Mouse (Mus musculus): Measurements from ENCODE around the gene Olfr1098. TPM values are rescaled to one million over a fixed set of nuclear protein-coding genes. Genes with fewer than 3 reads are reported as not detected.

Olfr1098 gene
- polyA plus RNA-seq (2012; rRNA removed), result not detected in 2 replicates

GRCm38 (mm10) chr2:86924445-86924844, at the start of gene Olfr1098:
Olfr1098 (minus strand) TSS chr2:86924545.
- no peaks in the 10 kb centered on the region for H3K4me1 ChIP-seq (ENCODE audit: control insufficient read depth, insufficient read depth, insufficient read length, low read length)
- H3K36me3 ChIP-seq (ENCODE audit: control insufficient read depth, insufficient read depth, low read length), result no peaks in the 10 kb centered on the region
- TF ChIP-seq POLR2A (IDR thresholded peaks at IDR 0.05; ENCODE audit: low read depth, low read length) (no peak), CTCF (IDR thresholded peaks at IDR 0.05; ENCODE audit: extremely low read depth, insufficient read length, insufficient replicate concordance, low read depth, low read length) (no peak)
- WGBS, result 83% methylated on average over 1 of the region's 1 CpGs
- no peak within 1 kb of the TSS for H3K4me3 ChIP-seq (ENCODE audit: low read depth, low read length)
- H3K27me3 ChIP-seq (ENCODE audit: control insufficient read depth, insufficient read depth, low read length), result no peaks in the 10 kb centered on the region
- no peak within 1 kb of the TSS for H3K27ac ChIP-seq (ENCODE audit: insufficient read depth, low read depth, low read length)

- Histone ChIP-seq H3K4me1 (ENCODE audit: control insufficient read depth, insufficient read depth, insufficient read length, low read length) (no peaks in the 10 kb centered on the region), H3K36me3 (ENCODE audit: control insufficient read depth, insufficient read depth, low read length) (no peaks in the 10 kb centered on the region), H3K27me3 (ENCODE audit: control insufficient read depth, insufficient read depth, low read length) (no peaks in the 10 kb centered on the region), H3K4me3 (ENCODE audit: low read depth, low read length) (no peak within 1 kb of the TSS), H3K27ac (ENCODE audit: insufficient read depth, low read depth, low read length) (no peak within 1 kb of the TSS)
- WGBS, result 66% methylated on average over 1 of the region's 1 CpGs
- TF ChIP-seq CTCF (IDR thresholded peaks at IDR 0.05; ENCODE audit: extremely low read depth, insufficient read length, insufficient replicate concordance, low read depth, low read length), result no peak
- TF ChIP-seq POLR2A (IDR thresholded peaks at IDR 0.05; ENCODE audit: low read depth, low read length), result no peak
Observed at GRCm38 (mm10) chr2:86960593-86960992, 36.2 kb upstream of the Olfr1098 start, which contains the start of gene Olfr1099. Olfr1099 (minus strand) TSS chr2:86960693.

- TF ChIP-seq POLR2A (IDR thresholded peaks at IDR 0.05; ENCODE audit: low read depth, low read length) (no peak), CTCF (IDR thresholded peaks at IDR 0.05; ENCODE audit: extremely low read depth, insufficient read length, insufficient replicate concordance, low read depth, low read length) (no peak)
- Histone ChIP-seq H3K4me1 (ENCODE audit: control insufficient read depth, insufficient read depth, insufficient read length, low read length) (no peaks in the 10 kb centered on the region), H3K27me3 (ENCODE audit: control insufficient read depth, insufficient read depth, low read length) (no peaks in the 10 kb centered on the region), H3K4me3 (ENCODE audit: low read depth, low read length) (no peak overlapping the region), H3K27ac (ENCODE audit: insufficient read depth, low read depth, low read length) (no peak overlapping the region), H3K36me3 (ENCODE audit: control insufficient read depth, insufficient read depth, low read length) (no peaks in the 10 kb centered on the region)
Observed at GRCm38 (mm10) chr2:86926557-86926956, 2.2 kb upstream of the Olfr1098 start.

DNA sequence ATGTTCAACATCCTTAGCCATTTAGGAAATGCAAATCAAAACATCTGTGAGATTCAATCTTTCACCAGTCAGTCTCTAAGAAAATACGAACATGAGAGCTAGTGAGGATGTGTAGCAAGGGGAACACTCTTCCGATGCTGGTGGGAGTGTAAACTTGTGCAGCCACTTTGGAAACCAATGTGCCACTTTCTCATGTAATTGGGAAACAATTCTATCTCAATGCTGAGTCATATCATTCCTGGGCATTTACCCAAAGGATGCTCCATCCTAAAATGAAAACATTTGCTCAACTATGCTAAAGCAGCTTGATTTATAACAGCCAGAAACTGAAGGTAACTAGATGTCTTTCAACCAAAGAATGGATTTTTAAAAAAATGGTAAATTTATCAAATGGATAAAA, 18.7 kb downstream of the Olfr1098 start:
- Histone ChIP-seq H3K27me3 (ENCODE audit: control insufficient read depth, insufficient read depth, low read length) (no peaks in the 10 kb centered on the region), H3K27ac (ENCODE audit: insufficient read depth, low read depth, low read length) (no peak overlapping the region), H3K4me3 (ENCODE audit: low read depth, low read length) (no peak overlapping the region), H3K4me1 (ENCODE audit: control insufficient read depth, insufficient read depth, insufficient read length, low read length) (no peaks in the 10 kb centered on the region), H3K36me3 (ENCODE audit: control insufficient read depth, insufficient read depth, low read length) (no peaks in the 10 kb centered on the region)
- WGBS, result 82% methylated on average over 2 of the region's 2 CpGs
- TF ChIP-seq POLR2A (IDR thresholded peaks at IDR 0.05; ENCODE audit: low read depth, low read length), result no peak
- TF ChIP-seq CTCF (IDR thresholded peaks at IDR 0.05; ENCODE audit: extremely low read depth, insufficient read length, insufficient replicate concordance, low read depth, low read length), result no peak

- 82% methylated on average over 1 of the region's 1 CpGs for WGBS
- no peak within 1 kb of the TSS for H3K27ac ChIP-seq (ENCODE audit: insufficient read depth, low read depth, low read length)
- H3K27me3 ChIP-seq (ENCODE audit: control insufficient read depth, insufficient read depth, low read length), result no peaks in the 10 kb centered on the region
- no peak for TF ChIP-seq CTCF (IDR thresholded peaks at IDR 0.05; ENCODE audit: extremely low read depth, insufficient read length, insufficient replicate concordance, low read depth, low read length)
- TF ChIP-seq POLR2A (IDR thresholded peaks at IDR 0.05; ENCODE audit: low read depth, low read length), result no peak
- H3K4me3 ChIP-seq (ENCODE audit: low read depth, low read length), result no peak within 1 kb of the TSS
- H3K4me1 ChIP-seq (ENCODE audit: control insufficient read depth, insufficient read depth, insufficient read length, low read length), result no peaks in the 10 kb centered on the region
- no peaks in the 10 kb centered on the region for H3K36me3 ChIP-seq (ENCODE audit: control insufficient read depth, insufficient read depth, low read length)
Observed at GRCm38 (mm10) chr2:86892116-86892515, 32.2 kb downstream of the Olfr1098 start, which contains the start of gene Olfr1097. Olfr1097 (minus strand) TSS chr2:86892216.

DNA sequence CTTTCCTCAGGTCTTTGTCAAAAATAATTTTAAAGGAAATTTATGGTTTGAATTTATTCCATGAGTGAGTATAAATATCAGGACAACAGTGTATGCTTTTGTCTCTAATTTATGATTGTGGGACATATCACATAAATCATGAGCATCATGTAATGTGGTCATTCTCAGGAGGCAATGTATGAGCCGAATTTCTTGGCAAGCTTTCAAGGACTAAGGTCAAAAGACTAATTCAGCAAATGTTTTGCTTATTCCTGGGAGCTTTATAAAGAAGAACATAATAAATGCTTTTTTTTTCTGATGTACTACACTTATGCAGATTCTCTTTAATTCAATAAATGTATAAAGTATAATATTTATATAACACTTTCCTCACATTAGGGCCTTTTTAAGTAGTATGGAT, 49.6 kb downstream of the Olfr1098 start, which contains the start of gene Gm13723:
Gene Gm13723 (minus strand): TSS at position 101 of the 400 bp plus-strand sequence.
- 47% methylated on average over 1 of the region's 1 CpGs for WGBS
- Histone ChIP-seq H3K4me3 (ENCODE audit: low read depth, low read length) (no peak within 1 kb of the TSS), H3K27ac (ENCODE audit: insufficient read depth, low read depth, low read length) (no peak within 1 kb of the TSS), H3K36me3 (ENCODE audit: control insufficient read depth, insufficient read depth, low read length) (no peaks in the 10 kb centered on the region), H3K4me1 (ENCODE audit: control insufficient read depth, insufficient read depth, insufficient read length, low read length) (no peaks in the 10 kb centered on the region), H3K27me3 (ENCODE audit: control insufficient read depth, insufficient read depth, low read length) (no peaks in the 10 kb centered on the region)
- no peak for TF ChIP-seq CTCF (IDR thresholded peaks at IDR 0.05; ENCODE audit: extremely low read depth, insufficient read length, insufficient replicate concordance, low read depth, low read length)
- no peak for TF ChIP-seq POLR2A (IDR thresholded peaks at IDR 0.05; ENCODE audit: low read depth, low read length)

Other genes with a start within 250 kb of the Olfr1098 start
- gene Olfr1086, start 244.5 kb downstream of the Olfr1098 start, polyA plus RNA-seq (2012; rRNA removed), result not detected in 2 replicates
- gene Olfr1087, start 226.2 kb downstream of the Olfr1098 start, polyA plus RNA-seq (2012; rRNA removed), result not detected in 2 replicates
- gene Olfr1089, start 190.8 kb downstream of the Olfr1098 start, polyA plus RNA-seq (2012; rRNA removed), result not detected in 2 replicates
- not detected in 2 replicates for gene Olfr1090, start 165.6 kb downstream of the Olfr1098 start, polyA plus RNA-seq (2012; rRNA removed)
- not detected in 2 replicates for gene Olfr1093, start 142.1 kb downstream of the Olfr1098 start, polyA plus RNA-seq (2012; rRNA removed)
- gene Olfr141, start 114.5 kb downstream of the Olfr1098 start, polyA plus RNA-seq (2012; rRNA removed), result not detected in 2 replicates
- gene Olfr1094, start 99.9 kb downstream of the Olfr1098 start, polyA plus RNA-seq (2012; rRNA removed), result not detected in 2 replicates
- not detected in 2 replicates for gene Olfr1095, start 72.8 kb downstream of the Olfr1098 start, polyA plus RNA-seq (2012; rRNA removed)
- not detected in 2 replicates for gene Gm13723, start 49.7 kb downstream of the Olfr1098 start, polyA plus RNA-seq (2012; rRNA removed)
- gene Olfr1097, start 32.3 kb downstream of the Olfr1098 start, polyA plus RNA-seq (2012; rRNA removed), result not detected in 2 replicates
- gene Olfr1099, start 36.1 kb upstream of the Olfr1098 start, polyA plus RNA-seq (2012; rRNA removed), result not detected in 2 replicates
- gene Olfr1100, start 55.4 kb upstream of the Olfr1098 start, polyA plus RNA-seq (2012; rRNA removed), result not detected in 2 replicates
- gene Olfr1101, start 66.7 kb upstream of the Olfr1098 start, polyA plus RNA-seq (2012; rRNA removed), result not detected in 2 replicates
- gene Olfr1102, start 73.9 kb upstream of the Olfr1098 start, polyA plus RNA-seq (2012; rRNA removed), result not detected in 2 replicates
- gene Olfr1104, start 102.5 kb upstream of the Olfr1098 start, polyA plus RNA-seq (2012; rRNA removed), result not detected in 2 replicates
- gene Olfr1105, start 112.0 kb upstream of the Olfr1098 start, polyA plus RNA-seq (2012; rRNA removed), result not detected in 2 replicates
- not detected in 2 replicates for gene Olfr1106, start 127.7 kb upstream of the Olfr1098 start, polyA plus RNA-seq (2012; rRNA removed)
- gene Olfr1107, start 151.3 kb upstream of the Olfr1098 start, polyA plus RNA-seq (2012; rRNA removed), result not detected in 2 replicates
- gene Olfr1109, start 171.5 kb upstream of the Olfr1098 start, polyA plus RNA-seq (2012; rRNA removed), result not detected in 2 replicates
- gene Olfr259, start 190.0 kb upstream of the Olfr1098 start, polyA plus RNA-seq (2012; rRNA removed), result not detected in 2 replicates
- not detected in 2 replicates for gene Olfr1110, start 215.8 kb upstream of the Olfr1098 start, polyA plus RNA-seq (2012; rRNA removed)
- gene Olfr1111, start 228.1 kb upstream of the Olfr1098 start, polyA plus RNA-seq (2012; rRNA removed), result not detected in 2 replicates